Mouse (Mus musculus): ENCODE data around the gene Tmed4.
A peak's percentile ranks its signal among the peaks of the same experiment; 100 is the strongest.

Tmed4 gene

GRCm38 (mm10) chr11:6274387-6275093 is at the start of gene Tmed4:
Gene Tmed4 (minus strand): TSS chr11:6274870.
- peak; percentile 93 to 95 for DNase-seq (ENCODE audit: low spot score in 2 of 2)

DNA sequence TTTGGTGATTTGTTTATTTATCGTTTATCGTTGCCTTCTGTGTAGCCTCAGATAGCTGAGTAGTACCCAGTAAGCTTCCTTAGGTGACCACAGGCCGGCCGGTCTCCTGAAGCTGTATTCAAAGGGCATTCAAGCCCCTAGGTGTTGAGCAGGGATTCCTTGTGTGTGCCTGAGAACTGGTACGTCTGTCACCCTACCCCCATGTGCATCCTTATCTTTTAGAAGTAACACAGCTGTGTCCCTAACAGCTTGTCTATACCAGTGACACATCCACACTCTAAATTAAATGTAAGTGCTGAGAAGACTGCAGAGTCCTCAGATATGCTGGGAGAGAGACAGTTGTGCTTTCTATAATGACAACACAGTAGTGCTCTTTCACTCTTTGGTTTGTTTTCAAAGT is 48.7 kb upstream of the Tmed4 start:
- DNase-seq (ENCODE audit: low spot score in 2 of 2): no peak

DNA sequence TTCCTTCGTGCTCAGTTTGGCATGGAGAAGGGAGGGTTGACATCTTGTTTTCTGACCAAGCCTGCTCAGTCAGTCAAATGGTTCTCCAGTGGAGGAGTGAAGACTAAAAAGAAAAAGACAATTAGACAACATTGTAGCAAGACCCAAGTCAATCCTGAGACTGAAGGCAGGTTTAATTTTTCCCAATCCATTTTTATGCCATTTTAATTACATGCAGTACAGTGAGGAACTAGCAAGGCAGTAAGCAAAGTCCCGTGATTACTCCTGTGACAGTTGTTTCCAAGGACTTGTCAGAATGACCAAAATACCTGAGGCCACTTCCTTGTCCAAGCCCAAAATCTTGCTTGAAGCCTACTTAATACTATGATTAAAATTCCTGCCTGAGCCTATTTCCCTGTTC is 47.4 kb upstream of the Tmed4 start:
- no peak for DNase-seq (ENCODE audit: low spot score in 2 of 2)

- no peak for DNase-seq (ENCODE audit: low spot score in 2 of 2)
These were observed 44.7 kb upstream of the Tmed4 start for GRCm38 (mm10) chr11:6319374-6319773.

- DNase-seq (ENCODE audit: low spot score in 2 of 2): no peak
These were observed 43.9 kb upstream of the Tmed4 start for GRCm38 (mm10) chr11:6318559-6318958.

DNA sequence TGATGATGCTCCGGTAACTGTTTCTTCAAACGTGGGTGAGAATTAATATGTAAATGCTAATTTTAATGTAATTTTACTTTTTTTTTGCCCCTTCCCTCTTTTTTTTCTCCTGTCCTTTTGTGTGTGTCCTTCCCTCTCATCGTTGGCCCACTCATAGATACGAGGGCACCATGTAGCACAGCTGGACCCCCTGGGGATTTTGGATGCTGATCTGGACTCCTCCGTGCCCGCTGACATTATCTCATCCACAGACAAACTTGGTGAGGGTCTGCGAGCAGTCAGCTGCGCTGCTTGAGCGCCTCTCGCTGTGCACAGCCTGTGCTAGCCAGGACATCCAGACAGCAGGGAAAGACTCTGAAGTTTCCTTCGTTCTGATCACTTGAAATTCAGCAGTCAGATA is 42.2 kb upstream of the Tmed4 start:
- no peak for DNase-seq (ENCODE audit: low spot score in 2 of 2)

GRCm38 (mm10) chr11:6313874-6314406 is 39.3 kb upstream of the Tmed4 start:
- no peak for DNase-seq (ENCODE audit: low spot score in 2 of 2)

DNA sequence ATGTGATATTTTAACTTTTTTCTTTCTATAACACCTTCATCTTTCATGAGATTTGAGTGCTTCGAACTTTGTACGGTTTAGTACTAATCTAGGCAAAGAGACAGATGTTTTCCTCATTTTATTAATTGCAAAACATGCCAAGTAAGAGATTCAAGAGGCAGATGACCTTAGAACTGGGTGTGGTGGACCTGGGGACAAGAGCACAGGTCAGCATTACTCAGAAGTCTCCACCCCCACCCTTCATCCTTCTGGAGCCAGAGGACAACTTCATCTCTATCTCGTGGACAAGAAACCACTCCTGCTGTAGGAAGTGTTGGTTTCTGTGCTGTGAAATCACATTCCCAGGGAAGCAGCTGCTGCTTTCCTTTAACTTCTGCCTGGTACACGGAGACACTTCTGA is 33.5 kb upstream of the Tmed4 start:
- DNase-seq (ENCODE audit: low spot score in 2 of 2): no peak

- no peak for DNase-seq (ENCODE audit: low spot score in 2 of 2)
These were observed 31.3 kb upstream of the Tmed4 start for GRCm38 (mm10) chr11:6305943-6306430.

GRCm38 (mm10) chr11:6302793-6303192 is 28.1 kb upstream of the Tmed4 start:
- DNase-seq (ENCODE audit: low spot score in 2 of 2): no peak

DNA sequence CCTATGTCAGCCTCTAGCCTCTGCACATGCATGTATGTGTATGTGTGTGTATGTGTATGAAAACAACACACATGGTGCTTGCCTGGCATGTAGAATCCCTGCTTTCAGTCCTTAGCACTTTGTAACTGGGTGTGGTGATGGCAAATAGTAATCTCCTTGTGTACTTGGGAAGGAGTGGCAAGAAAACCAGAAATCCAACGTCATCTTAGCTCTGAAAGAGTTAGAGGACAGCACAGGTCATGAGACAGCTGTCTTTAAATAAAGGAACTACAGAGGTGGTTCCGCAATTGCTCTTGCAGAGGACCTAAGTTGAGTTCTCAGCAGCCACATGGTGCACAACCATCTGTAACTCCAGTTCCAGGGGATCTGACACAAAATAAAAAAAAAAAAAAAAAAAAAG is 24.8 kb upstream of the Tmed4 start:
- DNase-seq (ENCODE audit: low spot score in 2 of 2): no peak

DNA sequence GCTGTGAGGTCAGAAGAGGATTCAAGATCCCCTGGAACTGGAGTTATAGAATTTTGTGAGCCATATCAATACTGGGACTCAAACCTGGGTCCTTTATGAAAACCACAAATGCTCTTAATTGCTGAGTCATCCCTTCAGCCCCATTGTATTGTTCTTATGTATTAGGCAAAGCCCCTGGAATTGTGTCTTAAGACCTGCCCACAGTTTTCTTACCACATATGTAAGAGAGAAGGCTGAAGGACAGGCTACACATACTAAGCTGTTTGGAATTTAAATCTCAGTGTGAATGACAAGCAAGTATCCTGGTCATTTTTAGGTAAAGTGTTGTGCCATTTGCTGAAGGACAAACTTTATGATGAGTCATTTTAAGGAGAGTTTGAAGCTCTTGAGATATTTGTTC is 21.4 kb upstream of the Tmed4 start:
- no peak for DNase-seq (ENCODE audit: low spot score in 2 of 2)

DNA sequence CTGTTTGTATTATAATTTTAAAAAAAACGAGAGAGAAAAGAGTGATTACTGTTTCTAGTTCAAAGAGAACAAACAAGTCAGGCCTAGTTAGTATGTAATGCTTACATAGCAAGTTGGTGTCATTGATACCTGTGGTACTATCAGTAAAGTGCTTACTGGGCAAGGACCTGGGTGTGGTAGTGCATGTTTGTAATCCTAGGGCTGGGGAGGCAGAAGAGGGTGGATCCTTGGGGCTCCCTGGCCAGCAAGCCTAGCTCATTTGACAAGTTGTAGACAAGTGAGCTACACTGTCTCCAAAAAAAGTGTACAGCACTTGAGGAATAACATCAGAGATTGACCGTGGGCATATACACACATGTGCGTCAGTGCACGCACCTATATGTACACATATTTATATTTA is 20.0 kb upstream of the Tmed4 start:
- no peak for DNase-seq (ENCODE audit: low spot score in 2 of 2)

DNA sequence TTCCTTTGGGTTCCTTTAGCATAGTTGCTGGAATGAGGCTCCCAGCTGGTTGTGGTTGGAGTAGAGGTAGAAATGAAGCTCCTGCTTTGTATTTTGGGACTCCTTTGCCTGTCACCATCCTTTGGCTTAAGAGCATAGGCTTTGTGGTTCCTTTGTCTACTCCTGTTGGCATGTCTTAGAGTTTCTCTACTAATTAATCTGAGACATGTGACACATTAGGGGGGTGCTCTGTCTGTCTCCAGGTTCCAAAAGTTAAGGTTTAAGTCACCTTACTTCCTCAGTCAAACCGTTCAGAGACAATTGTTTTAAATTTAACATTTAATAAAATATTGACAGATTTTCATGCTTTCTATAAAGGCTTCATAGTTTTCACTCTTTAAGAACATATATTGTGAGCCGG is 18.9 kb upstream of the Tmed4 start:
- DNase-seq (ENCODE audit: low spot score in 2 of 2): no peak

- no peak for DNase-seq (ENCODE audit: low spot score in 2 of 2)
These were observed 18.3 kb upstream of the Tmed4 start for GRCm38 (mm10) chr11:6292988-6293349.

DNA sequence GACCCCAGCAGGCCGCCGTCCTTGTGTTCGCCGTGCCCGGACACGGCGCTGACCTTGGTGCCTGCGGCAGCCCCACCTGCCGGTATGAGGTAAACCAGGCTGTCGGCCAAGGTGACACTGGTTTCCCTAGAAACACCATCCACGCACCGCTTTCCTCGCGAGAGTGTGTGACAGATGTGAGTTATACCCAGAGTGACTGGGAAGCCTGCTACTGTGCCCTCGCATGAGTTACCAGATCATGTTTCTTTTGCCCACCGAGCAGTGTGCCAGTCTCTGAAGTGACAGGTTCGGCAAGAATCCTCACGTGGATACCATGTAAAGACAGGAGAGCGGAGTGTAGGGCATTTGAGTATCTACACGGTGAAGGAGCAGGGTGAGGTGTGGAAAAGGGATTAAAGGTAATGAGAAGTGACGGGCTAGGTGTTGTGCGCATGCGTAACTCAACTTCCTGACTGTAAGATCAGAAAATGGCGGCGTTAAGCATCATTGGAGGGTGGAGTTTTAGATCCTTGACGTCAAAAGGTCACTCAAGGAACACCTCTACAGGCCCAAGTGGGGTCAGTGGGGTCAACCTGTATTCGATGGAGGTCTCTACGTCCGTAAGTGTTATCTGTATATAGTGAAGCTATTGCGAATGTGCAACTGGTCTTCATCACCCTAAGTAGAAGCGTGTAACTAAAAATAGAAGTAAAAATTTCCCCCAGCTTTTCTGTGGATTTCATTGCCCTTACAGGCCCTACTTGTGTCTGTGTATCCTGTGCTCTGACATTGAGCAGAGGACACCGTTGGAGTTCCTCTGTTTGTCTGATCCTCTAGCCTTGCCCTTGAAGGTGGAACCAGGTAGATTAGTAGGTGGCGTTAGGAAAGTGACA is 17.7 kb upstream of the Tmed4 start:
- DNase-seq (ENCODE audit: low spot score in 2 of 2): peak in 1 of 2 experiments; percentile 80

- peak; percentile 97 to 98 for DNase-seq (ENCODE audit: low spot score in 2 of 2)
These were observed 16.9 kb upstream of the Tmed4 start, which contains the start of gene Ogdh for GRCm38 (mm10) chr11:6291401-6292115. Gene Ogdh (plus strand): TSS chr11:6291633.

DNA sequence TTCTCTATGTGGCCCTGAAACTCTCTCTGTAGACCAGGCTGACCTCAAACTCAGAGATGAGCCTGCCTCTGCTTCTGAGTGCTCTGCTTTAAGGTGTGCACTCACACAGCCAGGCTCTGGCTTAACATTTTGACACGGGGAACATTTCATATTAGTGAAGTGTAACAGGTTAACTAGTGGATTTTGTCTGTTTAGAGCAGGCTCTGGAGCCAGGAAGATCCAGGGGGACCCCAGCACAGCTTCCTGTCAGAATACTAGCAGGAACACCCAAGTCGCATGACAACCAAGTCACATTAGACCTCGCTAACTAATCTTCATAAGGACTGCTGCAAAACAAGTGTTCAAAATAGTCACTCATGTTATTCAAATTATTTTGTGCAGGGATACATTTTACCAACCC is 16.2 kb upstream of the Tmed4 start:
- no peak for DNase-seq (ENCODE audit: low spot score in 2 of 2)

DNA sequence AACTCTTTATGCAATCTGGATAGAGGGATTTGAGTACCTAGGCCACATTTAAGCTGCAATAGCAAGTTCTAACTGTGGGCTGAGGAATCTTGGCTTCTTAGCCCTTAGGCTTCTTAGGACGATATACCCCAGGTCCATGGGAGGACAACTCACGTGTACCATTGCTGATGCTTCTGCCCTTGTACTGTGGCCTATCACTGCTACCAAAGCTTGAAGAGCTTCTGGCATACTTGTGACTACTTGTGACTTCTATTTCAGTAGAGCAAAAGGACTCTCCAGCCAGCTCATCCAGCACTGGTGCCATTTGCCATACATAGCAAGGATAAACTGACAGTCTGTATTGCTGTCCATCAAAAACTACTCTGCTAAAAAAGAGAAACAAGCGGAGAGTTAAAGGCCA is 15.5 kb upstream of the Tmed4 start:
- DNase-seq (ENCODE audit: low spot score in 2 of 2): no peak

DNA sequence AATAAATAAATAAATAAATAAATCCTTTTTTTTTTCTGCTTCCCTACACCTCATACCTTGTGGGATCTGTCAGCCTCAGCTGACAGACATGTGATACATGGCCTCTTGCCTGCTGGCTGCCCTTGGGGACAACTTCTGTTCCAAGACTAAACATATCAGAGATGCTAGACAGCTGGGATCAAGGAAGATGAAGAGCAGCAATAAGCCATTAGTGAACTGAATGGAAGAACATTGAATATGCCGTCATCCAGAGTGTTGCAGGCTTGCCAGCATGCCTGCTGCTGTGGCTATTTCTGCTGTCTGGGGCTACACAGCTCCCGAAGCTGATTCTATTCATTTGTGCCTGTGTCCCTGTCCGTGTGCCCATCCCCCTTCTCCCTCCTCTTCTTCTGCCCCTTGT is 8.3 kb upstream of the Tmed4 start:
- DNase-seq (ENCODE audit: low spot score in 2 of 2): no peak

- no peak for DNase-seq (ENCODE audit: low spot score in 2 of 2)
These were observed 1.8 kb upstream of the Tmed4 start for GRCm38 (mm10) chr11:6276466-6276865.

DNA sequence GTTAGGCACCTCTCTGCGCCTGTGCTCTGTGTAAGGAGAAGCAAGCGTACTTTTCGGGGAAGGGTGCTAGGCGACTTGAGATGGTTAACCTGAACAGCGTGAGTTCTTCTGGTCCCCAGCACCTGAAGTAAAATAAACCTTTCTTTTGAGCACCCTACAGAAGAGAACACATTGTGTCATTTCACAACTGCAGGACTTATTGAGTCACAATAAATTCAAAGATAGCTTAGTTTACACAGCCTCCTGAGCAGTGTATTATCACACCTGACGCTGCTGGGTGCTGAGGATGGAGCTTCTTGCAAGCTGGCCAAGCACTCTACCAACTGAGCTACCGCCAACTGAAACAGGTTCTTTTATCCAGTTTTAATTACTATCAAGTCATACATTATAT is 419 bp upstream of the Tmed4 start:
- no peak for DNase-seq (ENCODE audit: low spot score in 2 of 2)
